Mouse (Mus musculus) layer of hippocampus, postnatal 25 days (tissue): ENCODE results near the gene Bace1. TPM values are rescaled to one million over a fixed set of nuclear protein-coding genes. Genes with fewer than 3 reads are reported as not detected.

ENCODE experiments used
- DNase-seq, 2 experiments: peaks; one replicate each; pipeline ENCODE4 v3.0.0; 2022; ENCODE audit warnings: mixed read lengths in 2 of 2, low spot score in 1 of 2; ENCODE audit errors: extremely low spot score in 1 of 2
- total RNA-seq, 2 experiments: library from RNA; stranded (reverse); gene quantifications; 2 replicates each; pipeline ENCODE4 v1.2.3; 2021

Gene Bace1
- total RNA-seq = 100 to 1,000 TPM in 1 of 2 experiments, 10 to 100 TPM in 1; 95.4 to 107 TPM

GRCm38 (mm10) chr9:45838434-45839138, at the start of gene Bace1:
TSS of gene Bace1 (plus strand) at chr9:45838580.
- peak; percentile 77 to 83 for DNase-seq

GRCm38 (mm10) chr9:45791456-45792142, 46.8 kb upstream of the Bace1 start:
- no peak for DNase-seq

- DNase-seq = no peak
These were observed 46.1 kb upstream of the Bace1 start for GRCm38 (mm10) chr9:45792235-45792634.

- DNase-seq = no peak
These were observed 44.7 kb upstream of the Bace1 start for GRCm38 (mm10) chr9:45793697-45794096.

GRCm38 (mm10) chr9:45795722-45796121, 42.7 kb upstream of the Bace1 start:
- DNase-seq = no peak

- DNase-seq = no peak
These were observed 41.1 kb upstream of the Bace1 start for GRCm38 (mm10) chr9:45797271-45797670.

- peak in 1 of 2 experiments; percentile 31 for DNase-seq
These were observed 39.8 kb upstream of the Bace1 start for GRCm38 (mm10) chr9:45798467-45799164.

GRCm38 (mm10) chr9:45799402-45799801, 39.0 kb upstream of the Bace1 start:
- DNase-seq = peak in 1 of 2 experiments; percentile 46

GRCm38 (mm10) chr9:45803070-45803774, 35.2 kb upstream of the Bace1 start:
- DNase-seq = no peak

- DNase-seq = no peak
These were observed 31.5 kb upstream of the Bace1 start for GRCm38 (mm10) chr9:45806847-45807246.

GRCm38 (mm10) chr9:45807337-45807736, 31.0 kb upstream of the Bace1 start:
- no peak for DNase-seq

- DNase-seq = no peak
These were observed 30.6 kb upstream of the Bace1 start for GRCm38 (mm10) chr9:45807761-45808160.

- no peak for DNase-seq
These were observed 26.4 kb upstream of the Bace1 start for GRCm38 (mm10) chr9:45811946-45812345.

- no peak for DNase-seq
These were observed 23.3 kb upstream of the Bace1 start for GRCm38 (mm10) chr9:45815113-45815512.

GRCm38 (mm10) chr9:45815525-45815924, 22.9 kb upstream of the Bace1 start:
- no peak for DNase-seq

GRCm38 (mm10) chr9:45818406-45819011, 19.9 kb upstream of the Bace1 start:
- no peak for DNase-seq

- no peak for DNase-seq
These were observed 10.6 kb upstream of the Bace1 start for GRCm38 (mm10) chr9:45827663-45828290.

- peak; percentile 63 to 65 for DNase-seq
These were observed 10.0 kb upstream of the Bace1 start, which contains the start of gene Cep164 for GRCm38 (mm10) chr9:45828291-45828963. TSS of gene Cep164 (minus strand) at chr9:45828691.

GRCm38 (mm10) chr9:45829107-45829506, 9.3 kb upstream of the Bace1 start:
- peak in 1 of 2 experiments; percentile 63 for DNase-seq
